Mouse (Mus musculus): ENCODE results near the gene Tbx20.

GRCm38 (mm10) chr9:24773669-24774068 lies 434 bp downstream of the Tbx20 start:
- no peak for TF ChIP-seq CTCF (IDR thresholded peaks at IDR 0.05)
- TF ChIP-seq EP300 (IDR thresholded peaks at IDR 0.05) = no peak

All from lung, postnatal 0 days (tissue).